Comparison of ENCODE assay signal across 26 mouse cellular contexts in the genomic region with DNA sequence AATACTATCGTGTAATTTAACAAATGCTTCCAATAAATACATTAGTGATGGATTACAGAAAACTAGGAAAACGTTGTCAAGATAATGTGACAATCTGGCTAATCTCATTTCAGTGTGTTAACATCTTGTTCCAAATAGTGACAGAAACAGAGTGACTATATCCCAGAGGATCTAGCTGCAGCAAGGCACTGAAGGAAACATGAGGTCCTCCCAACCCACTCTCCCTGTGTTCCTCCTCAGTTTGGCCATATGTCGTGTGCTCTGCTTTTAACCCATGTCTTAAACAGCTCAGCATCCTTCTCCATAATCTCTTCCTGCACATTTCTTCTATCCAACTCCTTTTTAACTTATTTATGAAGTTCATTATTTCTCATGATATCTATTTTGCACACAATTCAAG.
DNase-seq lines count a peak whose midpoint lies in the region; TF ChIP-seq lines count a peak whose summit lies in the region.
"Had no signal": no experiment of that assay in that cellular context is flagged by ENCODE, and none has a peak within 500 bp of the region (broad histone marks: within the 10 kb centered on the region; RNA-seq: fewer than 3 reads in every experiment).

No protein-coding gene starts in this region.

- no peak overlapping the region for H3K4me3 ChIP-seq in heart, adult 2 months
- H3K4me3 ChIP-seq: embryonic facial prominence, embryonic 10.5 days; embryonic facial prominence, embryonic 13.5 days; erythroblast, embryonic 14.5 days; forebrain, embryonic 12.5 days; forebrain, embryonic 15.5 days; heart, embryonic 12.5 days; heart, embryonic 15.5 days; hindbrain, embryonic 10.5 days; hindbrain, embryonic 13.5 days had no signal

- no peak for TF ChIP-seq POLR2A in heart, adult 2 months (IDR thresholded peaks at IDR 0.05; ENCODE audit: insufficient read depth, low read depth, low read length)

- 61% methylated on average over 3 of the region's 3 CpGs for WGBS in heart, adult 2 months

- H3K36me3 ChIP-seq in heart, adult 2 months (ENCODE audit: control insufficient read depth, insufficient read depth, low read length), result no peaks in the 10 kb centered on the region
- H3K36me3 ChIP-seq: embryonic facial prominence, embryonic 10.5 days; embryonic facial prominence, embryonic 13.5 days; forebrain, embryonic 12.5 days; forebrain, embryonic 15.5 days; heart, embryonic 12.5 days; heart, embryonic 15.5 days; hindbrain, embryonic 10.5 days; hindbrain, embryonic 13.5 days had no signal

- H3K27ac ChIP-seq in heart, adult 2 months, result no peak overlapping the region
- H3K27ac ChIP-seq: embryonic facial prominence, embryonic 10.5 days; embryonic facial prominence, embryonic 13.5 days; forebrain, embryonic 12.5 days; forebrain, embryonic 15.5 days; heart, embryonic 15.5 days; hindbrain, embryonic 10.5 days; hindbrain, embryonic 13.5 days had no signal

- no peaks in the 10 kb centered on the region for H3K27me3 ChIP-seq in heart, adult 2 months (ENCODE audit: control insufficient read depth, insufficient read depth, low read length)
- H3K27me3 ChIP-seq: embryonic facial prominence, embryonic 13.5 days; forebrain, embryonic 12.5 days; forebrain, embryonic 15.5 days; heart, embryonic 12.5 days; heart, embryonic 15.5 days; hindbrain, embryonic 13.5 days had no signal

- no peak overlapping the region for H3K9ac ChIP-seq in heart, adult 2 months (ENCODE audit: low read depth, low read length)
- H3K9ac ChIP-seq: embryonic facial prominence, embryonic 13.5 days; forebrain, embryonic 12.5 days; forebrain, embryonic 15.5 days; heart, embryonic 12.5 days; heart, embryonic 15.5 days; hindbrain, embryonic 13.5 days had no signal

- H3K4me1 ChIP-seq in heart, adult 2 months (ENCODE audit: control insufficient read depth, insufficient read depth, low read length), result no peaks in the 10 kb centered on the region
- H3K4me1 ChIP-seq: forebrain, embryonic 12.5 days; forebrain, embryonic 15.5 days; heart, embryonic 12.5 days; hindbrain, embryonic 10.5 days; hindbrain, embryonic 13.5 days had no signal

- intact Hi-C loops in heart, adult 2 months (cut with DNase I), result no loop called here

- TF ChIP-seq CTCF in heart, adult 2 months (IDR thresholded peaks at IDR 0.05), result no peak

- TF ChIP-seq EP300 in heart, adult 2 months (IDR thresholded peaks at IDR 0.05; ENCODE audit: insufficient read depth, low read depth, low read length), result no peak

- peak; percentile 13 for DNase-seq in heart, adult 11 months
- DNase-seq in heart, adult 2 months, result no peak
- DNase-seq in layer of hippocampus, adult 9-11 months, result peak; percentile 49
- no peak for DNase-seq in layer of hippocampus, postnatal 10 days (ENCODE audit: low spot score in 2 of 2)
- peak; percentile 15 for DNase-seq in right cerebral cortex, adult 18-20 months
- no peak for DNase-seq in right cerebral cortex, postnatal 14 days
- no peak for DNase-seq in ovary, adult 18-20 months (ENCODE audit: low spot score)
- DNase-seq: adrenal gland, adult 2 months; adrenal gland, postnatal 14 days; cerebellum, adult 11-12 months; cerebellum, adult 8-10 months; cerebellum, postnatal 10 days; cerebellum, postnatal 36 days; embryo, embryonic 11 days; gastrocnemius, postnatal 10 days; gastrocnemius, postnatal 36 days; heart, postnatal 36 days had no signal

- no peaks in the 10 kb centered on the region for H3K79me2 ChIP-seq in heart, adult 2 months (replicated peaks; ENCODE audit: control insufficient read depth, insufficient read depth, low read length)

Comparison
In these comparisons a context has a peak if more than half of its experiments do, and no peak if none do; other contexts are left out.
1. DNase-seq: peak in heart, adult 11 months (single experiment), layer of hippocampus, adult 9-11 months (single experiment) and right cerebral cortex, adult 18-20 months (single experiment); none in heart, adult 2 months (0 of 2), layer of hippocampus, postnatal 10 days (0 of 2), right cerebral cortex, postnatal 14 days (single experiment) and ovary, adult 18-20 months (single experiment).